Mouse (Mus musculus) neural tube, embryonic 13.5 days (tissue): Measurements from ENCODE around the gene Kcnmb1. TPM values are rescaled to one million over a fixed set of nuclear protein-coding genes. Genes with fewer than 3 reads are reported as not detected.

Experiments
- ATAC-seq: fragments of 200-750 bp; cut with Nextera tagmentation; 2 replicates; pipeline ENCODE4 v1.8.0; 2017; ENCODE audit warnings: low read depth, mild to moderate bottlenecking, moderate TSS enrichment, moderate library complexity
- H3K27ac ChIP-seq: fragments of 300-500 bp; sonication (generic); replicated peaks from 2 replicates; pipeline ENCODE4 v1.5.1; 2015; ENCODE audit warnings: moderate library complexity, mild to moderate bottlenecking, inconsistent platforms
- H3K27me3 ChIP-seq: fragments of 300-500 bp; sonication (generic); 2 replicates; pipeline ENCODE4 v1.6.1; 2015; ENCODE audit warnings: mild to moderate bottlenecking, inconsistent platforms
- H3K36me3 ChIP-seq: fragments of 300-500 bp; sonication (generic); 2 replicates; pipeline ENCODE4 v1.6.1; 2015; ENCODE audit warnings: mild to moderate bottlenecking, inconsistent platforms
- H3K4me1 ChIP-seq: fragments of 300-500 bp; sonication (generic); replicated peaks from 2 replicates; pipeline ENCODE4 v1.6.1; 2015; ENCODE audit warnings: inconsistent platforms
- H3K4me2 ChIP-seq: fragments of 300-500 bp; sonication (generic); 2 replicates; pipeline ENCODE4 v1.6.1; 2015; ENCODE audit warnings: inconsistent platforms, mild to moderate bottlenecking, moderate library complexity
- H3K4me3 ChIP-seq: fragments of 300-500 bp; sonication (generic); 2 replicates; pipeline ENCODE4 v1.5.1; 2015; ENCODE audit warnings: mild to moderate bottlenecking, inconsistent platforms
- H3K9ac ChIP-seq: fragments of 300-500 bp; sonication (generic); 2 replicates; pipeline ENCODE4 v1.6.1; 2015; ENCODE audit warnings: moderate library complexity, mild to moderate bottlenecking, inconsistent platforms
- H3K9me3 ChIP-seq: fragments of 300-500 bp; sonication (generic); 2 replicates; pipeline ENCODE4 v1.6.1; 2016; ENCODE audit warnings: inconsistent platforms
- WGBS: fragments of 180-500 bp; shearing (Covaris S2); methylation state at CpG from one replicate; pipeline ENCODE4 v1.1.7; 2015; 5-methylcytosine and 5-hydroxymethylcytosine counted together
- polyA plus RNA-seq: library from polyadenylated mRNA; unstranded; fragments of >200 nt; fragmentation: Nextera tagmentation; extraction: Ambion mirVana; gene quantifications from 2 replicates; pipeline ENCODE4 v1.2.1, GENCODE M21; 2015

The Kcnmb1 gene
- polyA plus RNA-seq, 1 experiment from 2014 or later: 0.85 TPM

- H3K9me3 ChIP-seq: no peaks in the 10 kb centered on the region
- no peak overlapping the region for H3K27ac ChIP-seq
- no peaks in the 10 kb centered on the region for H3K27me3 ChIP-seq
- no peak overlapping the region for H3K4me2 ChIP-seq
- 89% methylated on average over 11 of the region's 11 CpGs for WGBS
- no peak overlapping the region for H3K9ac ChIP-seq
- H3K4me3 ChIP-seq: no peak overlapping the region
- no peaks in the 10 kb centered on the region for H3K4me1 ChIP-seq
- no peaks in the 10 kb centered on the region for H3K36me3 ChIP-seq
- ATAC-seq: no peak
Observed at GRCm38 (mm10) chr11:34008214-34008613, 45.4 kb downstream of the Kcnmb1 start.

- no peaks in the 10 kb centered on the region for H3K36me3 ChIP-seq
- WGBS: 47% methylated on average over 9 of the region's 9 CpGs
- no peaks in the 10 kb centered on the region for H3K27me3 ChIP-seq
- H3K9me3 ChIP-seq: no peaks in the 10 kb centered on the region
- H3K9ac ChIP-seq: no peak overlapping the region
- H3K4me1 ChIP-seq: no peaks in the 10 kb centered on the region
- ATAC-seq: 0 out of 2 replicates have a peak, but pooled peaks have one; percentile 40
- no peak overlapping the region for H3K4me2 ChIP-seq
- H3K27ac ChIP-seq: no peak overlapping the region
- H3K4me3 ChIP-seq: no peak overlapping the region
Observed at GRCm38 (mm10) chr11:34008702-34009101, 45.9 kb downstream of the Kcnmb1 start.

GRCm38 (mm10) chr11:34009316-34010087 is 46.7 kb downstream of the Kcnmb1 start:
- H3K4me1 ChIP-seq: no peaks in the 10 kb centered on the region
- H3K9ac ChIP-seq: no peak overlapping the region

GRCm38 (mm10) chr11:34010133-34010858 is 47.5 kb downstream of the Kcnmb1 start:
- H3K9me3 ChIP-seq: no peaks in the 10 kb centered on the region
- no peaks in the 10 kb centered on the region for H3K4me1 ChIP-seq
- no peak overlapping the region; the same call in 1 of the 2 replicates for H3K27ac ChIP-seq
- WGBS: 75% methylated on average over 7 of the region's 7 CpGs
- no peak overlapping the region for H3K9ac ChIP-seq
- H3K36me3 ChIP-seq: no peaks in the 10 kb centered on the region
- no peak overlapping the region for H3K4me2 ChIP-seq
- H3K27me3 ChIP-seq: no peaks in the 10 kb centered on the region
- H3K4me3 ChIP-seq: no peak overlapping the region
- no peak for ATAC-seq

More at GRCm38 (mm10) chr11:34009316-34010087, 46.7 kb downstream of the Kcnmb1 start:
- Histone ChIP-seq H3K27me3 (no peaks in the 10 kb centered on the region), H3K36me3 (no peaks in the 10 kb centered on the region), H3K4me2 (no peak overlapping the region), H3K27ac (no peak overlapping the region; the same call in 1 of the 2 replicates), H3K9me3 (no peaks in the 10 kb centered on the region), H3K4me3 (no peak overlapping the region)
- ATAC-seq: no peak
- 78% methylated on average over 12 of the region's 12 CpGs for WGBS

GRCm38 (mm10) chr11:34010859-34011172 is 48.0 kb downstream of the Kcnmb1 start:
- Histone ChIP-seq H3K27me3 (no peaks in the 10 kb centered on the region), H3K4me3 (no peak overlapping the region), H3K9ac (no peak overlapping the region), H3K27ac (no peak overlapping the region), H3K4me1 (no peaks in the 10 kb centered on the region), H3K4me2 (no peak overlapping the region), H3K9me3 (no peaks in the 10 kb centered on the region), H3K36me3 (no peaks in the 10 kb centered on the region)
- ATAC-seq: no peak
- WGBS: 85% methylated on average over 4 of the region's 4 CpGs

GRCm38 (mm10) chr11:34012007-34012652 is 49.3 kb downstream of the Kcnmb1 start:
- Histone ChIP-seq H3K4me1 (no peaks in the 10 kb centered on the region), H3K27me3 (no peaks in the 10 kb centered on the region), H3K4me3 (no peak overlapping the region), H3K36me3 (no peaks in the 10 kb centered on the region), H3K9ac (no peak overlapping the region), H3K27ac (no peak overlapping the region), H3K9me3 (no peaks in the 10 kb centered on the region), H3K4me2 (no peak overlapping the region)
- 77% methylated on average over 6 of the region's 6 CpGs for WGBS
- ATAC-seq: no peak

Other genes with a start within 250 kb of the Kcnmb1 start
- 81.6 and 83.2 TPM in 2 replicates for gene Kcnip1, start 30.1 kb downstream of the Kcnmb1 start, polyA plus RNA-seq
- 2.4 and 3.0 TPM in 2 replicates for gene Lcp2, start 83.9 kb downstream of the Kcnmb1 start, polyA plus RNA-seq
- 30.1 and 30.9 TPM in 2 replicates for gene 4930469K13Rik, start 135.5 kb downstream of the Kcnmb1 start, polyA plus RNA-seq
- not detected in 2 replicates for gene Foxi1, start 245.1 kb downstream of the Kcnmb1 start, polyA plus RNA-seq